ENCODE assay signal across 21 mouse cellular contexts in the genomic region with DNA sequence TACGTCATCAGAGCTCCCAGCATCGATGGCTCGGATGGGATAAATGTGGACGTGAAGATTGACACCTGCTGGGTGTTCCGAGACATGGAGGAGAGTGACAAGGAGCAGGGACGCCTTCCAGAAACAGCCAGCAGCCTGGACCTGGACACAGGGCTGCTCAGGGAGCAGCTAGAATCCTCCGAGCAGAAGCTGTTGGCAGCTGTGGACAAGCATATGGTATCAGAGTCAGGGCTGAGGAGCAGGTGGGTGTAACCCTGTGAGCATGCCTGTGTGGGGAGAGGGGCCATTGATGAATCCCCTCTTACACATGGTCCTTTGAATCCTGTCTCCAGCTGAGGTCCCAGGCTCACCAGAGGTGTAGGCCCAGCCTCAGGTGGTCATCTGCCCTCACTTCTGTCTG.
"Had no signal": no experiment of that assay in that cellular context is flagged by ENCODE, and none has a peak within 500 bp of the region (broad histone marks: within the 10 kb centered on the region; RNA-seq: fewer than 3 reads in every experiment).

No protein-coding gene starts in this region.

- H3K27me3 ChIP-seq: limb, embryonic 15.5 days; neural tube, embryonic 12.5 days had no signal

- H3K9me3 ChIP-seq: limb, embryonic 12.5 days; limb, embryonic 15.5 days; neural tube, embryonic 12.5 days; neural tube, embryonic 15.5 days had no signal

- H3K4me3 ChIP-seq: limb, embryonic 12.5 days; limb, embryonic 15.5 days; neural tube, embryonic 12.5 days; neural tube, embryonic 15.5 days had no signal

- H3K9ac ChIP-seq: limb, embryonic 12.5 days; limb, embryonic 15.5 days; liver, embryonic 14.5 days; liver, postnatal 0 days; lung, embryonic 14.5 days; neural tube, embryonic 12.5 days; neural tube, embryonic 15.5 days had no signal

- ATAC-seq: liver, postnatal 0 days; lung, postnatal 0 days had no signal

- H3K4me1 ChIP-seq: limb, embryonic 12.5 days; limb, embryonic 15.5 days; neural tube, embryonic 12.5 days; neural tube, embryonic 15.5 days had no signal

- H3K4me2 ChIP-seq: limb, embryonic 12.5 days; limb, embryonic 15.5 days; liver, embryonic 11.5 days; lung, embryonic 14.5 days; neural tube, embryonic 12.5 days; neural tube, embryonic 15.5 days had no signal

- H3K27ac ChIP-seq: limb, embryonic 12.5 days; limb, embryonic 15.5 days; liver, embryonic 14.5 days; macrophage; neural tube, embryonic 12.5 days; neural tube, embryonic 15.5 days; stomach, postnatal 0 days had no signal

- DNase-seq: kidney, adult 9 months; kidney, postnatal 14 days; kidney, postnatal 4 days; layer of hippocampus, adult 9-11 months; liver, postnatal 0 days; lung, embryonic 14.5 days; right cerebral cortex, adult 18-20 months; right cerebral cortex, postnatal 14 days; right cerebral cortex, postnatal 4 days; thymus, adult 2 months; thymus, postnatal 14 days; thymus, postnatal 4 days had no signal

- H3K36me3 ChIP-seq: limb, embryonic 12.5 days; limb, embryonic 15.5 days; neural tube, embryonic 12.5 days; neural tube, embryonic 15.5 days had no signal
